Mouse (Mus musculus): ENCODE data around the gene Arhgap15. TPM values are rescaled to one million over a fixed set of nuclear protein-coding genes. Genes with fewer than 3 reads are reported as not detected.
A peak's percentile ranks its signal among the peaks of the same experiment; 100 is the strongest.

The Arhgap15 gene
- polyA plus RNA-seq, 1 experiment from 2014 or later = 7.4 TPM

- H3K9me3 ChIP-seq (ENCODE audit: control insufficient read depth, low read length) = no peaks in the 10 kb centered on the region
- no peak for ATAC-seq (replicated peaks; ENCODE audit: low FRiP score)
- peaks cover 8% of the 10 kb centered on the region for H3K4me1 ChIP-seq (replicated peaks; ENCODE audit: control insufficient read depth, insufficient read depth, low read length)
- WGBS = 69% methylated on average over 8 of the region's 8 CpGs
- DNase-seq (ENCODE audit: low spot score) = no peak
- H3K27ac ChIP-seq (ENCODE audit: low read depth, low read length) = no peak overlapping the region
- no peaks in the 10 kb centered on the region for H3K27me3 ChIP-seq (replicated peaks; ENCODE audit: control insufficient read depth, insufficient read depth, low read length)
- H3K4me3 ChIP-seq (ENCODE audit: low read depth, low read length) = no peak overlapping the region
- no peaks in the 10 kb centered on the region for H3K36me3 ChIP-seq (ENCODE audit: control insufficient read depth, insufficient read depth, low read length)
- H3K9ac ChIP-seq (ENCODE audit: low read depth, low read length) = no peak overlapping the region
- no peak overlapping the region for H3K4me2 ChIP-seq
Observed at GRCm38 (mm10) chr2:43788484-43788883, 39.9 kb downstream of the Arhgap15 start.

- ATAC-seq (replicated peaks; ENCODE audit: low FRiP score) = no peak
- 63% methylated on average over 6 of the region's 6 CpGs for WGBS
- no peak overlapping the region for H3K27ac ChIP-seq (ENCODE audit: low read depth, low read length)
Observed at GRCm38 (mm10) chr2:43790049-43790693, 41.5 kb downstream of the Arhgap15 start.

GRCm38 (mm10) chr2:43791575-43791974, 43.0 kb downstream of the Arhgap15 start:
- Histone ChIP-seq H3K4me2 (no peak overlapping the region), H3K27me3 (replicated peaks; ENCODE audit: control insufficient read depth, insufficient read depth, low read length) (no peaks in the 10 kb centered on the region), H3K36me3 (ENCODE audit: control insufficient read depth, insufficient read depth, low read length) (no peaks in the 10 kb centered on the region), H3K4me3 (ENCODE audit: low read depth, low read length) (no peak overlapping the region), H3K4me1 (replicated peaks; ENCODE audit: control insufficient read depth, insufficient read depth, low read length) (peaks cover 15% of the 10 kb centered on the region), H3K27ac (ENCODE audit: low read depth, low read length) (no peak overlapping the region), H3K9ac (ENCODE audit: low read depth, low read length) (no peak overlapping the region), H3K9me3 (ENCODE audit: control insufficient read depth, low read length) (no peaks in the 10 kb centered on the region)
- 64% methylated on average over 6 of the region's 6 CpGs for WGBS
- DNase-seq (ENCODE audit: low spot score) (no peak), ATAC-seq (replicated peaks; ENCODE audit: low FRiP score) (no peak)

More at GRCm38 (mm10) chr2:43790049-43790693, 41.5 kb downstream of the Arhgap15 start:
- no peaks in the 10 kb centered on the region for H3K36me3 ChIP-seq (ENCODE audit: control insufficient read depth, insufficient read depth, low read length)
- H3K9ac ChIP-seq (ENCODE audit: low read depth, low read length) = no peak overlapping the region
- peaks cover 15% of the 10 kb centered on the region for H3K4me1 ChIP-seq (replicated peaks; ENCODE audit: control insufficient read depth, insufficient read depth, low read length)
- H3K9me3 ChIP-seq (ENCODE audit: control insufficient read depth, low read length) = no peaks in the 10 kb centered on the region
- no peak for DNase-seq (ENCODE audit: low spot score)
- no peak overlapping the region for H3K4me2 ChIP-seq
- H3K27me3 ChIP-seq (replicated peaks; ENCODE audit: control insufficient read depth, insufficient read depth, low read length) = no peaks in the 10 kb centered on the region
- H3K4me3 ChIP-seq (ENCODE audit: low read depth, low read length) = no peak overlapping the region

GRCm38 (mm10) chr2:43793105-43793504, 44.5 kb downstream of the Arhgap15 start:
- peaks cover 15% of the 10 kb centered on the region for H3K4me1 ChIP-seq (replicated peaks; ENCODE audit: control insufficient read depth, insufficient read depth, low read length)
- H3K27ac ChIP-seq (ENCODE audit: low read depth, low read length) = no peak overlapping the region
- peak; percentile 85 for ATAC-seq (replicated peaks; ENCODE audit: low FRiP score)
- no peaks in the 10 kb centered on the region for H3K27me3 ChIP-seq (replicated peaks; ENCODE audit: control insufficient read depth, insufficient read depth, low read length)
- no peak overlapping the region for H3K9ac ChIP-seq (ENCODE audit: low read depth, low read length)
- WGBS = 32% methylated on average over 3 of the region's 3 CpGs
- H3K36me3 ChIP-seq (ENCODE audit: control insufficient read depth, insufficient read depth, low read length) = no peaks in the 10 kb centered on the region
- peak overlapping the region; percentile 15; the same call in 1 of the 2 replicates for H3K4me2 ChIP-seq
- H3K9me3 ChIP-seq (ENCODE audit: control insufficient read depth, low read length) = no peaks in the 10 kb centered on the region
- DNase-seq (ENCODE audit: low spot score) = no peak
- no peak overlapping the region for H3K4me3 ChIP-seq (ENCODE audit: low read depth, low read length)

GRCm38 (mm10) chr2:43794700-43795099, 46.1 kb downstream of the Arhgap15 start:
- Histone ChIP-seq H3K36me3 (ENCODE audit: control insufficient read depth, insufficient read depth, low read length) (no peaks in the 10 kb centered on the region), H3K4me2 (no peak overlapping the region), H3K9ac (ENCODE audit: low read depth, low read length) (no peak overlapping the region), H3K27me3 (replicated peaks; ENCODE audit: control insufficient read depth, insufficient read depth, low read length) (no peaks in the 10 kb centered on the region), H3K9me3 (ENCODE audit: control insufficient read depth, low read length) (no peaks in the 10 kb centered on the region), H3K4me1 (replicated peaks; ENCODE audit: control insufficient read depth, insufficient read depth, low read length) (peaks cover 15% of the 10 kb centered on the region), H3K27ac (ENCODE audit: low read depth, low read length) (no peak overlapping the region), H3K4me3 (ENCODE audit: low read depth, low read length) (no peak overlapping the region)
- ATAC-seq (replicated peaks; ENCODE audit: low FRiP score) (no peak), DNase-seq (ENCODE audit: low spot score) (no peak)
- 86% methylated on average over 5 of the region's 5 CpGs for WGBS

DNA sequence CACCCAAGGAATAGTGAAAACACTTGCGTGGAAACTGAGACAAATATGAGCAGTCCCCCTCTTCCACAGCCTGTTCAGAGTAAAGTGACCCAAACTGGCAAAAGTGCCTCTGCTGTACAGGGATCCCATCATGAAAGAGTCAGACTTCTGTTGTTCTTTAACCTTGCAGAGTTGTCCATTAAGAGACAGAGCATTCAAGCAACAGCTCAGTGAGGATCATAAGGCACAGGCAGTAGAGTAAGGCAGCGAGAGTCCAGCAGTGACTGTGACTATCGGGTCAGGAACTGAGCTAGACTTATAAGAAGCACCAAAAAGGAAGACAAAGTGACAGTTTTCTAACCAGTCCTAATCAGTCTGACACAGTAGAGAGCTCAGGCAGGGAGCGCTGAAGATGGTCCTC, 47.8 kb downstream of the Arhgap15 start:
- no peaks in the 10 kb centered on the region for H3K27me3 ChIP-seq (replicated peaks; ENCODE audit: control insufficient read depth, insufficient read depth, low read length)
- DNase-seq (ENCODE audit: low spot score) (no peak), ATAC-seq (replicated peaks; ENCODE audit: low FRiP score) (no peak)
- no peak overlapping the region for H3K4me2 ChIP-seq
- no peaks in the 10 kb centered on the region for H3K36me3 ChIP-seq (ENCODE audit: control insufficient read depth, insufficient read depth, low read length)
- no peaks in the 10 kb centered on the region for H3K9me3 ChIP-seq (ENCODE audit: control insufficient read depth, low read length)
- 75% methylated on average over 4 of the region's 4 CpGs for WGBS
- peaks cover 15% of the 10 kb centered on the region for H3K4me1 ChIP-seq (replicated peaks; ENCODE audit: control insufficient read depth, insufficient read depth, low read length)
- no peak overlapping the region for H3K4me3 ChIP-seq (ENCODE audit: low read depth, low read length)
- H3K27ac ChIP-seq (ENCODE audit: low read depth, low read length) = no peak overlapping the region
- no peak overlapping the region for H3K9ac ChIP-seq (ENCODE audit: low read depth, low read length)

DNA sequence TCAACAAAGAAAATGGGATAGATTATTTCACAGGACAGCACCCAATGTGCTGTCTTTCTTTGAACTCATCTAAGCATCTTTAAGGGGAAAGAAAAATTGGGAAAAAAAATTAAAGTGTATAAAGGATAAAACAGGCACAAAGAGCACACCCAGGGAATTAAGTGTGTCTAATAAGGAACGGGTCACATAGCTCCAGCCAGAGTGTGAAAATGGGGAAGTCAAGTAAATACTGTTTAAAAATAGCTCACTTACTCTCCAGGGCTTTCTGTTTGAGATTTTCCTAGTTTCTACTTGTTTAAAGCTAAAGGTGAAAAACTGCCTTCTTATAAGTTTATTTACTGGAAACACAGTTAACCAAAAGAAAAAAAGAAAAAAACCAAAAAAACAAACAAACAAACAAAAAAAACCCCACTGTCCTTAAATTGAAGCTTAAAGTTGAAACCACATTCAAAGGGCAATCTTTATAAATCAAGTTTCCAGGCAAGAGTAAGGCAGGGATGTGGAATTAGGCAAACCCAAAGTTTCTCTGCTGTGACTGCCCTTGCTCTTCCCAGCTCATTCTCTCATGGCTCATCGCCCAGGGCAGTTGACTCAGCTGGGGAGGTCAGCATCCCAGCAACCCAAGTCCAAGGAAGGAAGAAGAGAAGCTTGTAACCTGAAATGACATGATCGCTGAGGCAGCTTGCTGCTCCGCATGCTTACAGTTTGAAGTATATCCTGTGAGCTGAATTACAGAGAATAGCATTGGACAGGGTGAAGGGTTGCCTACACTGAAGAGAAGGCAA, 57.5 kb downstream of the Arhgap15 start:
- 69% methylated on average over 4 of the region's 4 CpGs for WGBS
- Histone ChIP-seq H3K4me1 (replicated peaks; ENCODE audit: control insufficient read depth, insufficient read depth, low read length) (no peaks in the 10 kb centered on the region), H3K27ac (ENCODE audit: low read depth, low read length) (no peak overlapping the region), H3K4me2 (no peak overlapping the region), H3K9ac (ENCODE audit: low read depth, low read length) (no peak overlapping the region), H3K9me3 (ENCODE audit: control insufficient read depth, low read length) (no peaks in the 10 kb centered on the region), H3K36me3 (ENCODE audit: control insufficient read depth, insufficient read depth, low read length) (no peaks in the 10 kb centered on the region), H3K4me3 (ENCODE audit: low read depth, low read length) (no peak overlapping the region), H3K27me3 (replicated peaks; ENCODE audit: control insufficient read depth, insufficient read depth, low read length) (no peaks in the 10 kb centered on the region)
- no peak for ATAC-seq (replicated peaks; ENCODE audit: low FRiP score)
- DNase-seq (ENCODE audit: low spot score) = no peak

- H3K27ac ChIP-seq (ENCODE audit: low read depth, low read length) = no peak overlapping the region
- no peaks in the 10 kb centered on the region for H3K27me3 ChIP-seq (replicated peaks; ENCODE audit: control insufficient read depth, insufficient read depth, low read length)
- H3K4me1 ChIP-seq (replicated peaks; ENCODE audit: control insufficient read depth, insufficient read depth, low read length) = no peaks in the 10 kb centered on the region
- H3K4me2 ChIP-seq = no peak overlapping the region
- no peak overlapping the region for H3K4me3 ChIP-seq (ENCODE audit: low read depth, low read length)
- ATAC-seq (replicated peaks; ENCODE audit: low FRiP score) (no peak), DNase-seq (ENCODE audit: low spot score) (no peak)
- H3K36me3 ChIP-seq (ENCODE audit: control insufficient read depth, insufficient read depth, low read length) = no peaks in the 10 kb centered on the region
- no peaks in the 10 kb centered on the region for H3K9me3 ChIP-seq (ENCODE audit: control insufficient read depth, low read length)
- no peak overlapping the region for H3K9ac ChIP-seq (ENCODE audit: low read depth, low read length)
- WGBS = 81% methylated on average over 12 of the region's 12 CpGs
Observed at GRCm38 (mm10) chr2:43815896-43816787, 67.5 kb downstream of the Arhgap15 start.
